Mouse (Mus musculus) forebrain, embryonic 11.5 days (tissue): ENCODE results near the gene Dnmt3a. TPM values are rescaled to one million over a fixed set of nuclear protein-coding genes. Genes with fewer than 3 reads are reported as not detected.

Experiments used
- ATAC-seq: fragments of 200-750 bp; cut with Nextera tagmentation; replicated peaks from 2 replicates; pipeline ENCODE4 v1.8.0; 2017; ENCODE audit warnings: moderate TSS enrichment; ENCODE audit not compliant: low FRiP score
- DNase-seq: peaks from one replicate; pipeline ENCODE4 v3.0.0-alpha.2; 2017; ENCODE audit warnings: low spot score
- H3K27ac ChIP-seq: fragments of 300-500 bp; sonication (generic); 2 replicates; pipeline ENCODE4 v1.5.1; 2014; ENCODE audit warnings: low read depth, low read length
- H3K27me3 ChIP-seq: fragments of 300-500 bp; sonication (generic); 2 replicates; pipeline ENCODE4 v1.6.1; 2014; ENCODE audit warnings: mild to moderate bottlenecking, low read length, mixed read lengths; ENCODE audit not compliant: control insufficient read depth, insufficient read depth
- H3K36me3 ChIP-seq: fragments of 300-500 bp; sonication (generic); 2 replicates; pipeline ENCODE4 v1.6.1; 2014; ENCODE audit warnings: mild to moderate bottlenecking, low read length, moderate library complexity, mixed read lengths; ENCODE audit not compliant: control insufficient read depth, insufficient read depth
- H3K4me1 ChIP-seq: fragments of 300-500 bp; sonication (generic); replicated peaks from 2 replicates; pipeline ENCODE4 v1.6.1; 2014; ENCODE audit warnings: low read length, mixed read lengths; ENCODE audit not compliant: control insufficient read depth, insufficient read depth
- H3K4me2 ChIP-seq: fragments of 300-500 bp; sonication (generic); 2 replicates; pipeline ENCODE4 v1.6.1; 2014; ENCODE audit warnings: low read depth, mild to moderate bottlenecking, low read length, moderate library complexity, mixed read lengths; ENCODE audit not compliant: severe bottlenecking
- H3K4me3 ChIP-seq: fragments of 300-500 bp; sonication (generic); 2 replicates; pipeline ENCODE4 v1.5.1; 2014; ENCODE audit warnings: low read depth, low read length
- H3K9ac ChIP-seq: fragments of 300-500 bp; sonication (generic); 2 replicates; pipeline ENCODE4 v1.6.1; 2014; ENCODE audit warnings: low read length
- H3K9me3 ChIP-seq: fragments of 300-500 bp; sonication (generic); 2 replicates; pipeline ENCODE4 v1.6.1; 2016; ENCODE audit warnings: low read length, mixed read lengths; ENCODE audit not compliant: control insufficient read depth
- WGBS: fragments of 180-500 bp; shearing (Covaris S2); extraction: QIAGEN DNeasy Blood & Tissue Kit; methylation state at CpG from one replicate; pipeline ENCODE4 v1.1.7; 2014; 5-methylcytosine and 5-hydroxymethylcytosine counted together
- polyA plus RNA-seq: library from polyadenylated mRNA; unstranded; fragments of >200 nt; fragmentation: Nextera tagmentation; extraction: Ambion mirVana; gene quantifications from 2 replicates; pipeline ENCODE4 v1.2.1, GENCODE M21; 2014

Gene Dnmt3a
- polyA plus RNA-seq, 1 experiment from 2014 or later, result 104 TPM

GRCm38 (mm10) chr12:3780931-3781471 is 24.8 kb upstream of the Dnmt3a start:
- ATAC-seq, result peak; percentile 9
- 44% methylated on average over 7 of the region's 7 CpGs for WGBS
- peaks cover 19% of the 10 kb centered on the region for H3K4me1 ChIP-seq

GRCm38 (mm10) chr12:3781482-3781881 is 24.3 kb upstream of the Dnmt3a start:
- Histone ChIP-seq H3K4me1 (peaks cover 19% of the 10 kb centered on the region), H3K4me3 (no peak overlapping the region), H3K36me3 (no peaks in the 10 kb centered on the region), H3K9me3 (no peaks in the 10 kb centered on the region), H3K9ac (no peak overlapping the region), H3K4me2 (no peak overlapping the region), H3K27me3 (no peaks in the 10 kb centered on the region), H3K27ac (no peak overlapping the region; the same call in 1 of the 2 replicates)
- DNase-seq (peak; percentile 94), ATAC-seq (peak; percentile 78)
- 16% methylated on average over 8 of the region's 8 CpGs for WGBS

More at GRCm38 (mm10) chr12:3780931-3781471, 24.8 kb upstream of the Dnmt3a start:
- no peak overlapping the region for H3K4me2 ChIP-seq
- H3K9me3 ChIP-seq, result no peaks in the 10 kb centered on the region
- no peak overlapping the region; the same call in 1 of the 2 replicates for H3K27ac ChIP-seq
- no peak overlapping the region for H3K4me3 ChIP-seq
- no peak overlapping the region for H3K9ac ChIP-seq
- no peaks in the 10 kb centered on the region for H3K36me3 ChIP-seq
- peak; percentile 66 for DNase-seq
- H3K27me3 ChIP-seq, result no peaks in the 10 kb centered on the region

- no peaks in the 10 kb centered on the region for H3K9me3 ChIP-seq
- no peaks in the 10 kb centered on the region for H3K36me3 ChIP-seq
- no peak for DNase-seq
- no peaks in the 10 kb centered on the region for H3K27me3 ChIP-seq
- H3K9ac ChIP-seq, result no peak overlapping the region
- H3K4me2 ChIP-seq, result no peak overlapping the region
- H3K4me3 ChIP-seq, result no peak overlapping the region
- ATAC-seq, result no peak
- H3K4me1 ChIP-seq, result peaks cover 19% of the 10 kb centered on the region
- H3K27ac ChIP-seq, result no peak overlapping the region
- WGBS, result 55% methylated on average over 3 of the region's 3 CpGs
Measured at GRCm38 (mm10) chr12:3783196-3783825, 22.5 kb upstream of the Dnmt3a start.

- Histone ChIP-seq H3K27ac (no peak overlapping the region), H3K9me3 (no peaks in the 10 kb centered on the region), H3K4me2 (no peak overlapping the region), H3K4me1 (peaks cover 21% of the 10 kb centered on the region), H3K36me3 (no peaks in the 10 kb centered on the region), H3K27me3 (no peaks in the 10 kb centered on the region), H3K4me3 (no peak overlapping the region), H3K9ac (no peak overlapping the region)
- DNase-seq, result no peak
- WGBS, result 88% methylated on average over 2 of the region's 2 CpGs
- no peak for ATAC-seq
Measured at GRCm38 (mm10) chr12:3784258-3784657, 21.5 kb upstream of the Dnmt3a start.

GRCm38 (mm10) chr12:3784729-3785128 is 21.1 kb upstream of the Dnmt3a start:
- no peaks in the 10 kb centered on the region for H3K27me3 ChIP-seq
- H3K9me3 ChIP-seq, result no peaks in the 10 kb centered on the region
- no peak overlapping the region for H3K4me2 ChIP-seq
- 83% methylated on average over 4 of the region's 4 CpGs for WGBS
- no peak overlapping the region for H3K27ac ChIP-seq
- no peak overlapping the region for H3K4me3 ChIP-seq
- DNase-seq (no peak), ATAC-seq (no peak)
- peaks cover 21% of the 10 kb centered on the region for H3K4me1 ChIP-seq
- no peak overlapping the region for H3K9ac ChIP-seq
- H3K36me3 ChIP-seq, result no peaks in the 10 kb centered on the region

GRCm38 (mm10) chr12:3787041-3787440 is 18.8 kb upstream of the Dnmt3a start:
- WGBS, result 22% methylated on average over 3 of the region's 3 CpGs
- Histone ChIP-seq H3K4me3 (no peak overlapping the region), H3K9ac (no peak overlapping the region), H3K36me3 (no peaks in the 10 kb centered on the region), H3K27me3 (no peaks in the 10 kb centered on the region), H3K27ac (no peak overlapping the region), H3K9me3 (no peaks in the 10 kb centered on the region), H3K4me2 (no peak overlapping the region), H3K4me1 (peaks cover 9% of the 10 kb centered on the region)
- DNase-seq (no peak), ATAC-seq (no peak)

- Histone ChIP-seq H3K4me1 (peaks cover 9% of the 10 kb centered on the region), H3K9ac (no peak overlapping the region), H3K4me3 (no peak overlapping the region), H3K9me3 (no peaks in the 10 kb centered on the region), H3K27ac (no peak overlapping the region), H3K4me2 (no peak overlapping the region), H3K36me3 (no peaks in the 10 kb centered on the region), H3K27me3 (no peaks in the 10 kb centered on the region)
- 66% methylated on average over 1 of the region's 1 CpGs for WGBS
- no peak for DNase-seq
- ATAC-seq, result no peak
Measured at GRCm38 (mm10) chr12:3787541-3787940, 18.3 kb upstream of the Dnmt3a start.

GRCm38 (mm10) chr12:3788421-3789051 is 17.3 kb upstream of the Dnmt3a start:
- WGBS, result 45% methylated on average over 5 of the region's 5 CpGs
- Histone ChIP-seq H3K4me2 (no peak overlapping the region), H3K9ac (no peak overlapping the region), H3K36me3 (no peaks in the 10 kb centered on the region), H3K27me3 (peaks cover 2% of the 10 kb centered on the region; the same call in 1 of the 2 replicates), H3K4me1 (peaks cover 4% of the 10 kb centered on the region; the same call in 1 of the 2 replicates), H3K9me3 (no peaks in the 10 kb centered on the region), H3K27ac (no peak overlapping the region), H3K4me3 (no peak overlapping the region)
- ATAC-seq (no peak), DNase-seq (no peak)
